Mouse (Mus musculus): ENCODE results near the gene Atp5g1. TPM values are rescaled to one million over a fixed set of nuclear protein-coding genes. Genes with fewer than 3 reads are reported as not detected.
A peak's percentile ranks its signal among the peaks of the same experiment; 100 is the strongest.

Atp5g1 gene
- polyA plus RNA-seq, 1 experiment: 12.4 TPM

- Histone ChIP-seq H3K4me1 (ENCODE audit: control insufficient read depth) (no peaks in the 10 kb centered on the region), H3K4me3 (replicated peaks) (no peak overlapping the region), H3K9me3 (ENCODE audit: control insufficient read depth, low read length) (no peaks in the 10 kb centered on the region), H3K36me3 (ENCODE audit: control insufficient read depth) (no peaks in the 10 kb centered on the region), H3K27me3 (ENCODE audit: control insufficient read depth) (no peaks in the 10 kb centered on the region)
- no peak for TF ChIP-seq GATA1 (IDR thresholded peaks at IDR 0.05; ENCODE audit: low read length)
- TF ChIP-seq TAL1 (IDR thresholded peaks at IDR 0.05; ENCODE audit: low read length): no peak
Measured at GRCm38 (mm10) chr11:96108376-96108775, 32.9 kb upstream of the Atp5g1 start.

DNA sequence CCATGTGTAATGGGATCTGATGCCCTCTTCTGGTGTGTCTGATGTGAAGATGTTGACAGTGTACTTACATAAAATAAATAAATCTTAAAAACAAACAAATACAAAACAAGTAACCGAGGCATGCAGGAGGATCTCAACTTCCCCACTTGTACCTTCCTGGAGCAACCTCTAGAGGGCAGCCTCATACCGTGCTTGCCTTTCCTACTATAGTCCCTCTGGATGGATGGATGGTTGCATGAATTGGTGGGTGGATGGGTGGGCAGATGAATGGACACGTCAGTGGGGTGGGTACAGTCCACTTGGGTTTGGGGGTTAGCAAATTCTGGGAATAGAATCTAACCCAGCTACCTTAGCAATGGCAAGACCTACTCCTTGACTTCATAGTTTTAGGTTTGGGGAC is 17.9 kb upstream of the Atp5g1 start:
- H3K4me1 ChIP-seq (ENCODE audit: control insufficient read depth): no peaks in the 10 kb centered on the region
- H3K27me3 ChIP-seq (ENCODE audit: control insufficient read depth): 0 out of 2 replicates have a peak, but pooled peaks cover 3% of the 10 kb centered on the region
- H3K9me3 ChIP-seq (ENCODE audit: control insufficient read depth, low read length): no peaks in the 10 kb centered on the region
- TF ChIP-seq GATA1 (IDR thresholded peaks at IDR 0.05; ENCODE audit: low read length) (no peak), TAL1 (IDR thresholded peaks at IDR 0.05; ENCODE audit: low read length) (no peak)
- no peak overlapping the region for H3K4me3 ChIP-seq (replicated peaks)
- no peaks in the 10 kb centered on the region for H3K36me3 ChIP-seq (ENCODE audit: control insufficient read depth)

DNA sequence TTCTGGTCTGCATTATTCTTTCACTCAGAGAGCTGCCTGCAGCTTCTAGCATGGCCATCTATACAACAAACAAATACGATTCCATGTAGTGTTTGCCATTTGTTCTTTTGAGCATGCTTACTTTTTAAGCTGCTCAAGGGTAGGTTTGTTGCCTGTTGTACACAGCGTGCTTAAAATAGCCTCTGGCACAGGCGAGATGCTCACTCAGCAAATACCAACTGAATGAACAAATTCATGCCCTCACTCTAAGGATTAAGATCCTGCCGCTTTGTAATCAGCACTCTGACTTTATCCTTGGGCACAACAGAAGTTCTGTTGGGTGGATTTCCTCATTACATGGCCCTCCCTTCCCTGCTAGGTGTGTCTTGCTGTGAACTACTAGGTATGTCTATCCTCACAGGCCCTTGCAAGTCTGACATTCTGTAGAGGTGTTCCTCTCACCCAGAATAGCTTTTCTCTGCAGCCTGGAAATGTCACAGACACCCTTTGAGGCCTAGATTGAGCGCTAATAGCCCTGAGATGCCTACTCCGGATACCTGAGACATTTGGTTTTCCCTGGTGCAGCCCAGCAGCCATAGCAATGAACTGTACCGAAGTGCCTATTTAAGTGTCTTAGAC is 17.3 kb upstream of the Atp5g1 start:
- peaks cover 3% of the 10 kb centered on the region; the same call in 1 of the 2 replicates for H3K27me3 ChIP-seq (ENCODE audit: control insufficient read depth)
- peaks cover 5% of the 10 kb centered on the region for H3K9me3 ChIP-seq (ENCODE audit: control insufficient read depth, low read length)
- no peak overlapping the region for H3K4me3 ChIP-seq (replicated peaks)
- H3K4me1 ChIP-seq (ENCODE audit: control insufficient read depth): no peaks in the 10 kb centered on the region
- TF ChIP-seq TAL1 (IDR thresholded peaks at IDR 0.05; ENCODE audit: low read length): no peak
- no peak for TF ChIP-seq GATA1 (IDR thresholded peaks at IDR 0.05; ENCODE audit: low read length)
- no peaks in the 10 kb centered on the region for H3K36me3 ChIP-seq (ENCODE audit: control insufficient read depth)

GRCm38 (mm10) chr11:96091073-96091472 is 15.6 kb upstream of the Atp5g1 start:
- no peak for TF ChIP-seq TAL1 (IDR thresholded peaks at IDR 0.05; ENCODE audit: low read length)
- no peak for TF ChIP-seq GATA1 (IDR thresholded peaks at IDR 0.05; ENCODE audit: low read length)
- Histone ChIP-seq H3K4me1 (ENCODE audit: control insufficient read depth) (no peaks in the 10 kb centered on the region), H3K27me3 (ENCODE audit: control insufficient read depth) (peaks cover 3% of the 10 kb centered on the region; the same call in 1 of the 2 replicates), H3K4me3 (replicated peaks) (no peak overlapping the region), H3K36me3 (ENCODE audit: control insufficient read depth) (no peaks in the 10 kb centered on the region), H3K9me3 (ENCODE audit: control insufficient read depth, low read length) (peaks cover 7% of the 10 kb centered on the region)

GRCm38 (mm10) chr11:96087981-96088380 is 12.5 kb upstream of the Atp5g1 start:
- Histone ChIP-seq H3K9me3 (ENCODE audit: control insufficient read depth, low read length) (peaks cover 7% of the 10 kb centered on the region), H3K27me3 (ENCODE audit: control insufficient read depth) (peaks cover 10% of the 10 kb centered on the region; the same call in 1 of the 2 replicates), H3K4me3 (replicated peaks) (no peak overlapping the region), H3K36me3 (ENCODE audit: control insufficient read depth) (no peaks in the 10 kb centered on the region), H3K4me1 (ENCODE audit: control insufficient read depth) (no peaks in the 10 kb centered on the region)
- TF ChIP-seq GATA1 (IDR thresholded peaks at IDR 0.05; ENCODE audit: low read length) (no peak), TAL1 (IDR thresholded peaks at IDR 0.05; ENCODE audit: low read length) (no peak)

DNA sequence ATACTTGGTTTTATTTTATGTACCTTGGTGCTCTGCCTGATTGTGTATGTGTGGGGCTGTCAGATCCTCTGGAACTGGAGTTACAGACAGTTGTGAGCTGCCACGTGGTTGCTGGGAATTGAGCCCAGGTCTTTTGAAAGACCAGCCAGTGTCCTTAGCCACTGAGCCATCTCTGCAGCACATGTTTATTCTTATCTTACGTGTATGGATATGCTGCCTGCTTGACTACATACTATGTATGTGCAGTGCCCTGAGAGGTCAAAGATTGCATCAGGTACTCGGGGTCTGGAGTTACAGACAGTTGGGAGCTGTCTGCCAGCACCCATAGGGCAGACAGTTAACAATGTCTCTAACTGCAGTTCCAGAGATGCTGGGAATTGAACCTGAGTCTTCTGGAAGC is 7.2 kb upstream of the Atp5g1 start:
- Histone ChIP-seq H3K27me3 (ENCODE audit: control insufficient read depth) (peaks cover 7% of the 10 kb centered on the region; the same call in 1 of the 2 replicates), H3K9me3 (ENCODE audit: control insufficient read depth, low read length) (peaks cover 1% of the 10 kb centered on the region; the same call in 1 of the 2 replicates)

DNA sequence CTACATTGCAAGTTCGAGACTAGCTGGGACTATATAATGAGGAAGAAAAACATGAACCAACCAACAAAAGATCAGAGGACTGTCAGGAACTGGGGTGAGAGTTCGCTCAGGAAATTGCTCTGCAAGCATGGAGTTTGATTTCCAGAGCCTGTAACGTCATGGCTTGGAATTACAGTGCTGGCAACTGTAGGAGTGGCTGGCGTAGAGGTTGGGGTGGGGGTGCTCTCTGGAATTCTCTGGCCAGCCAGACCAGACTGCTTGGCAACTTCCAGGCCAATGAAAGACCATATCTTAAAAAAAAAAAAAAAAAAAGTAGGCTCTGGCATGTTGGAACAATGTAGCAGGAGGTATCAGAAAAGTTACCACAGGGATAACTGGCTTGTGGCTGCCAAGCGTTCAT is 5.3 kb upstream of the Atp5g1 start:
- no peak overlapping the region for H3K4me3 ChIP-seq (replicated peaks)
- no peaks in the 10 kb centered on the region for H3K9me3 ChIP-seq (ENCODE audit: control insufficient read depth, low read length)
- no peaks in the 10 kb centered on the region for H3K36me3 ChIP-seq (ENCODE audit: control insufficient read depth)
- peaks cover 7% of the 10 kb centered on the region; the same call in 1 of the 2 replicates for H3K27me3 ChIP-seq (ENCODE audit: control insufficient read depth)
- TF ChIP-seq GATA1 (IDR thresholded peaks at IDR 0.05; ENCODE audit: low read length) (no peak), TAL1 (IDR thresholded peaks at IDR 0.05; ENCODE audit: low read length) (no peak)
- H3K4me1 ChIP-seq (ENCODE audit: control insufficient read depth): peaks cover 12% of the 10 kb centered on the region

More for the DNA sequence above, 7.2 kb upstream of the Atp5g1 start:
- H3K4me1 ChIP-seq (ENCODE audit: control insufficient read depth): no peaks in the 10 kb centered on the region
- H3K36me3 ChIP-seq (ENCODE audit: control insufficient read depth): no peaks in the 10 kb centered on the region
- TF ChIP-seq TAL1 (IDR thresholded peaks at IDR 0.05; ENCODE audit: low read length) (no peak), GATA1 (IDR thresholded peaks at IDR 0.05; ENCODE audit: low read length) (no peak)
- no peak overlapping the region for H3K4me3 ChIP-seq (replicated peaks)

- Histone ChIP-seq H3K4me1 (ENCODE audit: control insufficient read depth) (peaks cover 42% of the 10 kb centered on the region), H3K4me3 (replicated peaks) (peak overlapping the region; percentile 83), H3K36me3 (ENCODE audit: control insufficient read depth) (peaks cover 22% of the 10 kb centered on the region), H3K27me3 (ENCODE audit: control insufficient read depth) (no peaks in the 10 kb centered on the region), H3K9me3 (ENCODE audit: control insufficient read depth, low read length) (no peaks in the 10 kb centered on the region)
- TF ChIP-seq TAL1 (IDR thresholded peaks at IDR 0.05; ENCODE audit: low read length) (no peak), GATA1 (IDR thresholded peaks at IDR 0.05; ENCODE audit: low read length) (no peak)
Measured at GRCm38 (mm10) chr11:96076221-96077105, 993 bp upstream of the Atp5g1 start.

GRCm38 (mm10) chr11:96075177-96075508 is 327 bp downstream of the Atp5g1 start:
- Histone ChIP-seq H3K27me3 (ENCODE audit: control insufficient read depth) (no peaks in the 10 kb centered on the region), H3K36me3 (ENCODE audit: control insufficient read depth) (peaks cover 34% of the 10 kb centered on the region), H3K9me3 (ENCODE audit: control insufficient read depth, low read length) (no peaks in the 10 kb centered on the region), H3K4me1 (ENCODE audit: control insufficient read depth) (peaks cover 55% of the 10 kb centered on the region), H3K4me3 (replicated peaks) (peak overlapping the region; percentile 83)
- TF ChIP-seq GATA1 (IDR thresholded peaks at IDR 0.05; ENCODE audit: low read length): no peak
- TF ChIP-seq TAL1 (IDR thresholded peaks at IDR 0.05; ENCODE audit: low read length): no peak

All from erythroblast, embryonic 14.5 days (primary cell).